Mouse (Mus musculus) thymus, postnatal 0 days (tissue): Measurements from ENCODE around the gene Mkrn2. TPM values are rescaled to one million over a fixed set of nuclear protein-coding genes. Genes with fewer than 3 reads are reported as not detected.

ENCODE experiments used
- polyA plus RNA-seq: library from polyadenylated mRNA; unstranded; fragments of >200 nt; fragmentation: Nextera tagmentation; extraction: Ambion mirVana; gene quantifications from 2 replicates; pipeline ENCODE4 v1.2.1, GENCODE M21; 2015

The Mkrn2 gene
- polyA plus RNA-seq, 1 experiment from 2014 or later, result 38.9 TPM

Other genes with a start within 250 kb of the Mkrn2 start
- gene Pparg, start 241.0 kb upstream of the Mkrn2 start, polyA plus RNA-seq, result 4.7 and 5.9 TPM in 2 replicates
- 18.1 and 21.0 TPM in 2 replicates for gene Tsen2, start 57.2 kb upstream of the Mkrn2 start, polyA plus RNA-seq
- 1.6 and 1.9 TPM in 2 replicates for gene Mkrn2os, start 9.3 kb upstream of the Mkrn2 start, polyA plus RNA-seq
- 61.5 and 67.0 TPM in 2 replicates for gene Raf1, start 74.7 kb downstream of the Mkrn2 start, polyA plus RNA-seq
- gene Tmem40, start 160.5 kb downstream of the Mkrn2 start, polyA plus RNA-seq, result 1.4 and 2.2 TPM in 2 replicates
- 4.5 and 5.3 TPM in 2 replicates for gene Cand2, start 172.6 kb downstream of the Mkrn2 start, polyA plus RNA-seq
- 3,802 and 3,817 TPM in 2 replicates for gene Rpl32, start 206.8 kb downstream of the Mkrn2 start, polyA plus RNA-seq
- 0.20 and 0.33 TPM in 2 replicates for gene Efcab12, start 236.5 kb downstream of the Mkrn2 start, polyA plus RNA-seq